Mouse (Mus musculus) lung, postnatal 0 days (tissue): ENCODE data around the gene Capn5. TPM values are rescaled to one million over a fixed set of nuclear protein-coding genes. Genes with fewer than 3 reads are reported as not detected.
"Not testable (repeated sequence)": the region's sequence is repeated elsewhere in the genome, so short reads cannot be mapped to it uniquely, and the experiment has no call there.

Experiments used
- ATAC-seq: fragments of 200-750 bp; cut with Nextera tagmentation; 2 replicates; pipeline ENCODE4 v1.8.0; 2017; ENCODE audit warnings: moderate library complexity
- DNase-seq: peaks from one replicate; pipeline ENCODE4 v3.0.0-alpha.2; 2016; ENCODE audit warnings: low spot score
- H3K27ac ChIP-seq: fragments of 300-500 bp; sonication (generic); 2 replicates; pipeline ENCODE4 v1.5.1; 2014; ENCODE audit warnings: antibody characterized with exemption, mild to moderate bottlenecking, low read length, mixed read lengths
- H3K27me3 ChIP-seq: fragments of 300-500 bp; sonication (generic); replicated peaks from 2 replicates; pipeline ENCODE4 v1.6.1; 2014; ENCODE audit warnings: low read length, mixed read lengths; ENCODE audit not compliant: insufficient read depth
- H3K36me3 ChIP-seq: fragments of 300-500 bp; sonication (generic); 2 replicates; pipeline ENCODE4 v1.6.1; 2014; ENCODE audit warnings: low read length, mixed read lengths; ENCODE audit not compliant: insufficient read depth
- H3K4me1 ChIP-seq: fragments of 300-500 bp; sonication (generic); 2 replicates; pipeline ENCODE4 v1.6.1; 2014; ENCODE audit warnings: antibody characterized with exemption, low read depth, low read length, mixed read lengths; ENCODE audit not compliant: insufficient read depth
- H3K4me2 ChIP-seq: fragments of 300-500 bp; sonication (generic); replicated peaks from 2 replicates; pipeline ENCODE4 v1.6.1; 2014; ENCODE audit warnings: low read depth, mild to moderate bottlenecking, low read length, moderate library complexity, mixed read lengths
- H3K4me3 ChIP-seq: fragments of 300-500 bp; sonication (generic); 2 replicates; pipeline ENCODE4 v1.5.1; 2014; ENCODE audit warnings: low read depth, low read length
- H3K9ac ChIP-seq: fragments of 300-500 bp; sonication (generic); replicated peaks from 2 replicates; pipeline ENCODE4 v1.6.1; 2014; ENCODE audit warnings: low read depth, mild to moderate bottlenecking
- H3K9me3 ChIP-seq: fragments of 300-500 bp; sonication (generic); 2 replicates; pipeline ENCODE4 v1.6.1; 2016; ENCODE audit warnings: low read length, mixed read lengths
- CTCF ChIP-seq: IDR thresholded peaks from 2 replicates; pipeline ENCODE4 v1.5.1; 2016; ENCODE audit warnings: antibody characterized with exemption, mild to moderate bottlenecking
- EP300 ChIP-seq: IDR thresholded peaks from 2 replicates; pipeline ENCODE4 v1.6.1; 2016; ENCODE audit warnings: antibody characterized with exemption, mild to moderate bottlenecking, control low read depth
- WGBS: fragments of 180-500 bp; shearing (Covaris S2); extraction: QIAGEN DNeasy Blood & Tissue Kit; methylation state at CpG from one replicate; pipeline ENCODE4 v1.1.7; 2014; 5-methylcytosine and 5-hydroxymethylcytosine counted together
- polyA plus RNA-seq: library from polyadenylated mRNA; unstranded; fragments of >200 nt; fragmentation: Nextera tagmentation; extraction: Ambion mirVana; gene quantifications from 2 replicates; pipeline ENCODE4 v1.2.1, GENCODE M21; 2015

Capn5 gene
- polyA plus RNA-seq, 1 experiment from 2014 or later = 5.2 TPM

DNA sequence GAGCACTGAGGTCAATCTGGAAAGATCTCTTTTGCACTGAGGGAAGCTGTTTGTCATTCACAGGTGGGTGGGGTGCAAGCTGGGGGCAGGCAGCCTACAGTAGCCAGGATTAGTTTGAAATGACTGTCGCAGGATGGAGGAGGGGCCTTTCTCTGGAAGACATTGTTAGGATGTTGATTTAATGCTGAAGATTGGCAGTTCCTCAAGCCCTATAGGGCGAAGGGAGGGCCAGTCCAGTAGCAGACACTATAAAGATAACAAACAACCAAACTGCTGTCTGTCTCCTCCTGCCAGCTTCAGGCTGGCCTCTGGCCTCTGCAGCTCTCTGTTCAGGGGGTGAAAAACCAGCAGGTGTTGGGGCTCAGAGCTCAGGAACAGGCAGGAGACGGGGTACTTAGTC lies 11.7 kb upstream of the Capn5 start:
- no peaks in the 10 kb centered on the region for H3K36me3 ChIP-seq
- no peak overlapping the region for H3K4me3 ChIP-seq
- TF ChIP-seq EP300 = peak; percentile 16; the same call in 1 of the 2 replicates
- TF ChIP-seq CTCF = no peak
- H3K9ac ChIP-seq = no peak overlapping the region
- DNase-seq = peak; percentile 50
- no peaks in the 10 kb centered on the region for H3K9me3 ChIP-seq
- peaks cover 27% of the 10 kb centered on the region for H3K27me3 ChIP-seq
- WGBS = 19% methylated on average over 3 of the region's 3 CpGs
- peaks cover 3% of the 10 kb centered on the region for H3K4me1 ChIP-seq
- no peak overlapping the region for H3K4me2 ChIP-seq
- no peak overlapping the region for H3K27ac ChIP-seq
- peak; percentile 70 for ATAC-seq

DNA sequence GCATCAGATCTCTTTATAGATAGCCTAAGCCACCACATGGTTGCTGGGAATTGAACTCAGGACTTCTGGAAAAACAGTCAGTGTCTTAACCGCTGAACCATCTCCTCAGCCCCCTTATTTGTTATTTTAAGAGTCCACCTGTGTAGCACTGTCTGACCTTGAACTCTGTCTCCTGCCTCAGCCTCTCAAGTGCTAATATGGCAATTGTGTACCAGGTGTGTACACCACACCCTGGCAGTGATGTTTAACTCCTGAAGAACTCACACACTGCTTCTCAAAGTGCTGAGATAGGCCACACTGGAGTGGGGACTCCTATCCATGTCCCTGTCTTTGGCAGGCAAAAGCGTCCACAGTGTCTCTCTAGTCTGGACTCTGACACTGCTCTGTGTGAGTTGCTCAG lies 10.6 kb upstream of the Capn5 start:
- no peak for DNase-seq
- Histone ChIP-seq H3K36me3 (no peaks in the 10 kb centered on the region), H3K9me3 (no peaks in the 10 kb centered on the region), H3K27ac (no peak overlapping the region), H3K4me2 (no peak overlapping the region), H3K9ac (no peak overlapping the region), H3K4me1 (peaks cover 3% of the 10 kb centered on the region; the same call in 1 of the 2 replicates), H3K27me3 (peaks cover 18% of the 10 kb centered on the region), H3K4me3 (no peak overlapping the region)
- WGBS = 88% methylated on average over 2 of the region's 2 CpGs
- no peak for TF ChIP-seq CTCF
- TF ChIP-seq EP300 = no peak
- ATAC-seq = no peak

DNA sequence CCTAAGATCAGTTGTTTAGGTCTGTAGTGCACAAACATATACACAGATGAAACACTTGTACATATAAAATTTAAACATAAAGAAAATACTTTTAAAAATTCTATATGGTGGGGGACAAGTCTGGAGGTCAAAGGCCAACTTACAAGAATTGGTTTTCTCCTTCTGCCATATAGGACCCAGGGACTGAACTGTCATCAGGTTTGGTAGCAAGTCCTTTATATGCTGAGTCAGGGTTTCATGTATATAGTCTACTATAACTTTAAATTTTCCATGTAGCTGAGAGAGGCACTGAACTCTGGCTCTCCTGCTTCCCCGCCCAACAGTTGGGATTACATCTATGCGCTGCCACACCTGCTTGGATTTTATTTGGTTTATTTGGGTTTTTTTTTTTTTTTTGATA lies 10.2 kb upstream of the Capn5 start:
- TF ChIP-seq CTCF (no peak), EP300 (no peak)
- H3K4me3 ChIP-seq = no peak overlapping the region
- H3K9ac ChIP-seq = no peak overlapping the region
- H3K27ac ChIP-seq = no peak overlapping the region
- no peak for DNase-seq
- WGBS = 89% methylated on average over 2 of the region's 2 CpGs
- H3K4me1 ChIP-seq = peaks cover 3% of the 10 kb centered on the region; the same call in 1 of the 2 replicates
- no peaks in the 10 kb centered on the region for H3K36me3 ChIP-seq
- H3K4me2 ChIP-seq = no peak overlapping the region
- no peak for ATAC-seq
- H3K9me3 ChIP-seq = no peaks in the 10 kb centered on the region
- peaks cover 14% of the 10 kb centered on the region; the same call in 1 of the 2 replicates for H3K27me3 ChIP-seq

DNA sequence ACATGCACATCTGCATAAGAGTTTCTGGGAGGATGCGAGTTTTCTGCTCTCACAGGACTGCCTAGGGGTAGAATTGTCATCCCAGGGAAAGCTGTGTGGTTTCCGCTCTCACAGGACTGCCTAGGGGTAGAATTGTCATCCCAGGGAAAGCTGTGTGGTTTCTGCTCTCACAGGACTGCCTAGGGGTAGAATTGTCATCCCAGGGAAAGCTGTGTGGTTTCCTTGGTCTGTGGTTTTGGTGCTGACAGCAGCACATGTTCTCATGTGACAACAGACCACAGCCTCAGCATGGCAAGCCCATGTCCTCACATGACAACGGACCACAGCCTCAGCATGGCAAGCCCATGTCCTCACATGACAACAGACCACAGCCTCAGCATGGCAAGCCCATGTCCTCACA lies 9.3 kb upstream of the Capn5 start:
- H3K9me3 ChIP-seq, H3K9ac ChIP-seq, H3K4me2 ChIP-seq, ATAC-seq, H3K4me1 ChIP-seq, DNase-seq, H3K27me3 ChIP-seq, H3K4me3 ChIP-seq, H3K27ac ChIP-seq, H3K36me3 ChIP-seq: not testable (repeated sequence)
- 84% methylated on average over 3 of the region's 3 CpGs for WGBS

DNA sequence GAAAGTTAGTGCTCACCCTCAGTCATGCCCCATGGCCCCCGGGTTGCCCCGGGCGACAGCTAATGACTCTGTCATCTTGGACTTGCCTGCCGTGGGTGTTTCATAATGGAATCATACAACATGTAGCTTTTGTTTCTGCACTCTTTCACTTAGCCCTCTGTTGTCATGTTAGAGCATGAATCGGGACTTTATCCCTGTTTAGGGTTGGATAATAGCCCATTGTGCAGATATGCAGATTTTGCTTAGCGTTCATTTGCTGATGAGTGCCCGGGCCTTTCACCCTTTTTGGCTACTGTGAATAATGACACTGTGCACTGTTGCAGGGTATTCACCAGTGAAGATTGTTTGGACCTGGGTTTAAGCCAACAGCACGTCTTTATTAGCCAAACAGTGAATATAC lies 8.6 kb upstream of the Capn5 start:
- WGBS = 71% methylated on average over 8 of the region's 8 CpGs
- Histone ChIP-seq H3K36me3 (no peaks in the 10 kb centered on the region), H3K4me2 (no peak overlapping the region), H3K4me1 (no peaks in the 10 kb centered on the region), H3K9ac (no peak overlapping the region), H3K9me3 (no peaks in the 10 kb centered on the region), H3K27me3 (no peaks in the 10 kb centered on the region), H3K4me3 (no peak overlapping the region), H3K27ac (no peak overlapping the region)
- DNase-seq = no peak
- no peak for TF ChIP-seq EP300
- no peak for TF ChIP-seq CTCF
- ATAC-seq = no peak

DNA sequence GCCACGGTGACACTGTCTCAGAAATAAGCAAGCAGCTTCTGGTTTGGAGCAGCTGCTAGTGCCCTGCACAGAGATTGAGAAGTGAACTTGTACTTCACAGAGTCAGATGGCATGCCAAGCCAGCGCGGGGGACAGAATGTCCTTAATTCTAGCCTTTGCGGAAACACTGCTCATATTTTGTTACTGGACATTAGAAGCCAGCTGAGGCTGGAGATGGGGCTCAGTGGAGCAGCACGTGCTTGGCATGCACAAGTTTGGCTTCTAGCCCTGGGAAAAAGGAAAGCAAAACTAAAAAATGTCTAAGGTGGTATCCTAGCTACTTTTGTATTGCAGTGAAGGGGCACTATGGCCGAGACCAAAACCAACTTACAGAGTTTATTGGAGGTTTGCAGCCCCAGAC lies 7.3 kb upstream of the Capn5 start:
- Histone ChIP-seq H3K9me3 (no peaks in the 10 kb centered on the region), H3K36me3 (no peaks in the 10 kb centered on the region), H3K4me2 (no peak overlapping the region), H3K4me3 (no peak overlapping the region), H3K4me1 (no peaks in the 10 kb centered on the region), H3K27me3 (no peaks in the 10 kb centered on the region), H3K27ac (no peak overlapping the region), H3K9ac (no peak overlapping the region)
- DNase-seq = no peak
- ATAC-seq = no peak
- 55% methylated on average over 6 of the region's 6 CpGs for WGBS
- no peak for TF ChIP-seq EP300
